Mouse (Mus musculus) spleen, adult 12 weeks (tissue): ENCODE results near the gene 2310061I04Rik.

Experiments used
- DNase-seq: peaks from one replicate; pipeline ENCODE4 v3.0.0; 2022; ENCODE audit warnings: low spot score

Gene 2310061I04Rik

DNA sequence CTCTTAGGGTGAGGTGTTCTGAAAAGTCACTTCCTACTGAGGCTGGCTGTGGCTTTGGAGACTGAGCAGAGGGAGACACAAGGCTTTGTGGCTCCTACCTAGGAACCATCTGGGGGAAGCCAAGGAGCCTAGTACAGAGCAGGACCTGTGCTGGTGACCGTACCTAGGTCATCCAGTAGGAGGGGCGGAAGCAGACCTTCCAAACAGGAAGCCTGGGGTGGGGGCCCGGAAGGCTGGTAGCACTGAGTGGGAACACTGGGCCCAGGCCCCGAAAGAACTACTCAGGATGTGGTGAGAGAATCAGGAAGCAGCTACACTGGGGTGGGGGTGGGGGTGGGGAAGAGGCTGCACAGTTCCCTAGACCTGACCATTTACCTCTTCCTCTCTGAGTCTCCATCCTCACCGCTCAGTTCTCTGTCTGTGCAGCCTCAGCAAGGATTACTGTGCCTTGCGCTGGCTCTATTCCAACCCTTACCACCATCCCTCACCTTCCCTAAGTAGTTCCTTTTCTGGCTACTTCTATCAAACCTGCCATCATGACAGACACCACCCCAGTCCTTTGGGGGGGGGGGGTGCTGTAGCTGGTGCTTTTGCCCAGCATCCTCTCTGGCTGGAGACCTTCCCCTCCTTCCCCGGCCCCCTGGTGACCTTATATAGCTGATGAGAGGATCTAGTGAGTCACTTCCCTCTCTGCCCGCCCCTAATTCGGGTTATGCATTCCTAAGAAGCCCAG lies 26.9 kb downstream of the 2310061I04Rik start:
- peak; percentile 33 for DNase-seq

DNA sequence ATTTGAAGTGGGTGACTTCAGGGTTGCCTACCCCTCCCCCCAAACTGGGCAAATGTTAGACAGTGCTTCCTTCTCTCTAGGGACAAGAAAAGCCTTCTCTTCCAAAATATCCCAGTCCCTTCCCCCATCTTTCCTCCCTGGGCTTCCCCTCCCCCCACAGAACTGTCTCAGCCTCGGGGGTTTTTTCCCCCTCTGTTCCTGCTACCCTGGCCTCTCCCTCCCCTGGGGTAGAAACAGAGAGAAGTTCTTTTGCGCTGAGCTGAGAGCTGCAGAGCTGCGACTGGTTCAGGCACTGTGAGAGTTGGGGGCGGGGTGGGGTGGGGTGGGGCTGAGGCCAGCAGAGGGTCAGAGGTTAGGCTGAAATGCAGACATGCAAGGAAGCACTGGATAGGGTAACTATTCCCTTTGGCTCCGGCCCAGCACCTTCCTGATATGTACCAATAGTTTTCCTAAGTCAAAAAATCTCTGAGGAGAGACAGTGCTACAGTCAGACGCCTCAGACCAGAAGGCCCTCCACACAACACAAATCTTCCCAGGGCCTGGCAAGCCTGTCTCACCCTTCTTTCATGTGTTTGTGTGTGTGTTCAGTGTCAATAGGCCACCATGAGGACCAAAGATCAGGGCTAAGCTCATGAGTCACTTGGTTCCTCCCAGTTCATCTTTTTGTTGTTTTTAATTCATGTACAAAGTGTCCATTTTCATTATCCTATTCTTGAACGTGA lies 27.7 kb downstream of the 2310061I04Rik start:
- no peak for DNase-seq

DNA sequence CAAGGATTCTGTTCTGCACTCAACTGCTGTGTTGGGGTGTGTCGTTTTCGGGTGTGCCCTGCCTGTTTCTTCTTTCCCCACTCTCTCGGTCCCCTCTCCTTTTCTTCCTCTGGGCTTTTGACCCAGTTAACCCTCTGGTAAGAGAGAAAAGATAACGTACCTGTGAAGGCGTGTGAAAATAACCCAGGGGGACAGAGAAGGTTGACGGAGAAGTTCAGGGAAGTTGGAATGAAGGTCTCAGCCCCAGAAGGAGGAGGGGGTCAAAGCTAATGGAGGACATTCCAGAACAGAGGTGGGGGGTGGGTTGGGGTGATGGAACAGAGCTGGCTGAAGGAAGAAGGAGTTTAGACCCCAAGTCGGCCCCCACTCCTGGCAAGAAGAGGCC lies 28.3 kb downstream of the 2310061I04Rik start:
- DNase-seq, result no peak

DNA sequence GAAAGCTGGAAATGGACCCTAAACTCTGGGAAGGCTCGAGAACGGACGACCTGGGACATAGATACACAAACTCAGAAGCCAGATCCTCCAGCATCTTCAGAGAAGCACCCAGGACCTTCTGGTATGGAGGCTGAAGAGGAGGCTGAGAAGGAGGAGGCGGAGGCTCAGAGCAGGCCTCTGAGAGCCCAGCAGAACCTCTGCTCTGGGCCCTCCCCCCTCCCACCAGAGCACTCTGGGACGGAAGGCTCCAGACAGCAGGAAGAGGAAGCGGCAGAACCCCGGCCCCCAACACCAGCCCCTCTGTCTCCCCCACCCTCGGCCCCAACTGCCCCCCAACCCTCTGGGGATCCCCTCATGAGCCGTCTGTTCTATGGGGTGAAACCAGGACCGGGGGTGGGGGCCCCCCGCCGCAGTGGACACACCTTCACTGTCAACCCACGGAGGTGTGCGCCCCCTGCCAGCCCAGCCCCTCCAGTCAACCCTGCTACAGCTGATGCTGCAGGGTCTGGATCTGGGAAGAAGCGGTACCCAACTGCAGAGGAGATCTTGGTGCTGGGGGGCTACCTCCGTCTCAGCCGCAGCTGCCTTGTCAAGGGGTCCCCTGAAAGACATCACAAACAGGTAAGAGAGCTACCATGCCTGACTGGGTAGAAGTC lies 28.9 kb downstream of the 2310061I04Rik start:
- no peak for DNase-seq

DNA sequence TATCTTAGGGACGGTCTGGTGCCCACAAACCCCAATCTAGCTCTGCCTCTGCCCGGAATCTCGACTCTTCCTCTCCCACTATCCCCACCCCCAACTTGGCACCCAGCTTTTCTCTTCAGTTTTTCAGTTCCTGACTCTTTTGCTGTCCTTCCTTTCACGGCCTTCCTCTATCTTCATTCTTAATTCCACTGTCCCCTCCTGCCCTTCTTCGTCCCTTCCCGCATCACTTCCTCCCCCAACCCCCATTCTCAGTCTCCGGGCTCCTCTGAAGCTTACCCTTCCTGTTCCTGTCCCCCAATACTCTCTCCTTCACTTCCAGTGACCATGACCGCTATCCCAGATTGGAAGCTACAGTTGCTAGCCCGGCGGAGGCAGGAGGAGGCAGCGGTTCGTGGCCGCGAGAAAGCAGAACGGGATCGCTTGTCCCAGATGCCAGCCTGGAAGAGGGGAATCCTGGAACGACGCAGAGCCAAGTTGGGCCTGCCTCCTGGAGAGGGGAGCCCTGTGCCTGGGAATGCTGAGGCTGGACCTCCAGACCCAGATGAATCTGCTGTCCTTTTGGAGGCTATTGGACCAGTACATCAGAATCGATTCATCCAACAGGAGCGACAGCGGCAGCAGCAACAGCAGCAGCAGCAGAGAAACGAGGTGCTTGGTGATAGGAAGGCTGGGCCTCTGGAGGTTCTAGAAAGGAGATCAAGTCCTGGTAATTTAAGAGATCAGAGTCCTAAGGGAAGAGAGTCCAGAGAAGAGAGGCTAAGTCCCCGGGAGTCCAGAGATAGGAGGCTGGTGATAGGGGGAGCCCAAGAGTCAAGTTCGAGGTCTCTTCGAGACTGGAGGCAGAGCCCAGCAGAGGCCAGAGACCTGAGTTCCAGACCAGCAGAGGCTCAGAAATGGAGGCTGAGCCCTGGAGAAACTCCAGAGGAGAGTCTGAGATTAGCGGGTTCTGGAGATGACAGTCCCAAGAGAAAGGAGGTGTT lies 30.0 kb downstream of the 2310061I04Rik start:
- DNase-seq, result peak; percentile 26

DNA sequence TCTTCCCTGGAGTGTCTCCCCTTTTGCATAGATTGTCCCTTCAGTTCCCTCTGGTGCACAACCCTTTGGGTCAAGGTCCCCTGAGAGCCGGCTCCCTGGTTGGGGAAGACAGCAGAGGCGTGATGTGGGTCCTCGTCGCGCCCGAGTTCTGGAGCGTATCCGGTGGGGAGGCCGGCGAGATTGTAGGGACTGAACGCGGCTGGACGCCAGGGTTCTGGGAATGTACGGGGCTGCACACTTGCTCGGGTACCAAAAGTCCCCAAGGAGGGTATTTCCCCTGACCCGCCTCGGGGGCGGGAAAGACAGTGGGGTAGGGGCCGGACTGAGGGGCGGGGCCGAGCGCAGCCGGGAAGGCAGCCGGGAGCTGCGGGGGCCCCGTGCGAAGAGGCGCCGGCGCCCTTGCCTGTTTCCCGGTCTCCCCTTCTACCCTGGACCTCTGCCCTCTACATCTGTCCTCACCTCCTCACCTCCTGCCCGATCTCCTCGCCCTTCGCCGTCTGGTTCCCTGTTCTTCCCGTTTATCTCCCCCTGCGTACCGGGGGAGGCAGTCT lies 30.9 kb downstream of the 2310061I04Rik start:
- no peak for DNase-seq

DNA sequence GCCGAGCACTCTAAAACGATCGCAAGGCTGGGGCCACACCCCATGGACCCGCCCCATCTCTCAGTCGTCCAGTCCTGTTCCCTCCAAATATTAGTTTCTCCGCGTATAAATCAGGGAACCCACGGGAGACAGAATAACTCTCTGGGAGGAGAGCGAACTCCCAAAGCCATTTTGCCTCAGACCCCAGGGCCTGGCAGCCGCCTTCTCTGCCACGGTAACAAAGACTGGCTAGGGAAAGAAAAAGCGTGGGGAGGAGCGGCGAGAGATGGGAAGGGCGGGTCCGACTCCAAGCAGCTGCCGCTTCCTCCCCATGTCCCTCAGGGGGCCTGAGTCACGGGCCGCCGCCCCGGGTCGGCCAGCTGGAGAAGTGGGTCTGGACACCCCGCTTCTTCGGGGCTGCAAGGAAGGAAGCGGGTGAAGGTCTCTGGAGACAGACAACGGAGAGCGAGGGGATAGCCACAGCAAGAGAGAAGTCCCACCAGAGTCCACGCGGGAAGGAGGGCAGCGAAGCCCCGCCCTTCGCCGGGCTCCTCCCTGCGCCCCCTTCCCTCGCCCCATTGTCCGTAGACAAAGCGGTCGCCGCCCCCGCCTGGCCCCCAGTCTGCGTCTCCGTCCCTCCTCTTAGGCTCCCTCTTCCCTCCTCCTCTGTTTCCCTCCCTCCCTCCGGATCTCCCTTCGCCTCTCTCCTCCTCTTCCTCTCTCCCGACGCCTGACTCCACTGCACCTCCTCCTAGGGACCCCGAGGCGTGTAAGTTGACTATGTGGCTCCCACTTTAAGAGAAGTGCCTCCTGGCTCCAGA lies 31.6 kb downstream of the 2310061I04Rik start, which contains the start of gene Ppp1r18:
Gene Ppp1r18, plus strand, starts transcription at position 113 of the 800 bp plus-strand sequence.
- DNase-seq, result no peak

DNA sequence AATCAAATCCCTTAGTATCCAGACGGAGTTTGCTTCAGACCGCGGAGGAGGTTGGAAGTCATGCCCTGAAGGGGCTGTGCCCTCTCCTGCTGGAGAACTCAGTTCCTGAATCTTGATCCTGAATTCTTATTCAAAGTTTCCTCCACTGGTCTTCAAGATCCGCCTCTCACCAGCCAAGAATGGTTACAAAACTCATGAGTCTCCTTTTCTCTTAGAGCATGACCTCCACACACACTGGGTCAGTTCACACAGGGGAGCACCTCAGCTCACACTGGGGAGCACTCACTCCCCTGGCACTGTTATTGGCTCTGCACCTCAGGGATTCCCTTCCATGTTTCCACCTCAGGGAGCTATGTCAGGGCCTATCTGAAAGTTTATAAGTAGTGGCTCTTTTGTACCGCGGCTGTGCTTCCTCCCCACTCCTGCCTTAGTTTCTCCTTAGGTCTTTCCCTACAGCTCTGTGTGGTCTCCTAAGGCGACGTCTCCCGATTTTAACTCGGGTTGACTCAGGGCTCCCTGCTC lies 32.3 kb downstream of the 2310061I04Rik start:
- DNase-seq, result no peak

DNA sequence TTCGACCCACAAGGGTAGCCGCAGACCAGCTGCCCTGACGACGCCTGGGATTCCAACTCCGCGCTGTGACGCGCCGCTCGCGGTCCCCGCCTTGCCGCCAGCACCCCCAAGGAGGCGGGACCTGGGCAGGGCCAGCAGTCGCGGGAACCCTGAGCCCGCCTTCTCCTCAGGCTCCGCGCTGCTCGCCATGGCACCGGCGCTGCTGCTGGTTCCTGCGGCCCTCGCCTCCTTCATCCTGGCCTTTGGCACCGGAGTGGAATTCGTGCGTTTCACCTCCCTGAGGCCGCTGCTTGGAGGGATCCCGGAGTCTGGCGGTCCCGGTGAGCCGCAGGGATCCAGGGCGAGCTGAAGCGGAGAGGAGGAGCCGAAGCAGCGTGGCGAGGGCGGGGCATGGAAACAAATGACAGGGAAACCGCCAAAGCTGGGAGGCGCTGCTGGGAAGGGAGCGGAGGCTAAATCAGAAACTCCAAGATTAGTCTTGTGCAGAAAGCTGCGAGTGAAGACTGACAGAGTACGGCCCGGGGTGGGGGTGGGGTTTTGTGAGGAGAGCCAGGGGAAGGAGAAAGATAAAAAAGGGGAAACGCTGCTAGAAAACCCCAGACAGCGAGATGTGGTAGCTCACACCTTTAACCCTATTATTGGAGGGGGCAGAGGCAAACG lies 35.9 kb downstream of the 2310061I04Rik start, which contains the start of gene Nrm:
Gene Nrm, plus strand, starts transcription at position 121 of the 660 bp plus-strand sequence.
- peak; percentile 88 for DNase-seq

DNA sequence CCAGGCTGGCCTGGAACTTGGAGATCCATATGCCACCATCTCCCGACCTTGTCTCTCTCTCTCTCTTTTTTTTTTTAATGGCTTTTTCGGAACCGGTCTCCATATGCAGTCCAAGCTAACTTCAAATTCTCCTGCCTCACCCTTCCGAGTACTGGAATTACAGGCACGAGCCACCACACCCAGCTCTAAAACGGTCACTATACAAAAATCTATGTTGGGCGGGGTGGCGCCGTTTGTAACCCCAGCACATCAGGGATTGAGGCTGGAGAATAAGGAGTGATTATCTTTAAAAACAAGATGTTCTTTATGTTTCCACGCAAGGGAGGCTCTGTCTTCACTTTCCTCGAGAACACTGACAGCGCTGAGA lies 36.4 kb downstream of the 2310061I04Rik start:
- no peak for DNase-seq

DNA sequence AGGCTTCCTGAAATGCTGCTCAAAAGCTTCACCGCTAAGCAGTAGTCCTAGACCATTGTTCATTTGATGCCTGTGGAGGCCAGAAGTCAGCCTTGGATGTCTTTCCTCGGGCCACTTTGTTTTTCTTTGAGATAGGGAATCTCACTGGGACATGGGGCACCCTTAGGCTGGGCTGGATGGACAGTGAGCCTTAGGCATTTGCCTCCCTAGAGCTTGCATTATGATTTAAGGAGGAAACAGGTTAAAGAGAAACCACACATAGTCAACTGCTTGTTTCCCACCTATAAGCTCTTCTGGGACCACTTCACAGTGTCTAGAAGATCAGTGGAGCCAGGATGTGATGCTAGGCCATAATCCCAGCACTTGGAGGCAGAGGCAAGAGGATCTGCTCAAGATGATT lies 37.4 kb downstream of the 2310061I04Rik start:
- DNase-seq, result no peak

DNA sequence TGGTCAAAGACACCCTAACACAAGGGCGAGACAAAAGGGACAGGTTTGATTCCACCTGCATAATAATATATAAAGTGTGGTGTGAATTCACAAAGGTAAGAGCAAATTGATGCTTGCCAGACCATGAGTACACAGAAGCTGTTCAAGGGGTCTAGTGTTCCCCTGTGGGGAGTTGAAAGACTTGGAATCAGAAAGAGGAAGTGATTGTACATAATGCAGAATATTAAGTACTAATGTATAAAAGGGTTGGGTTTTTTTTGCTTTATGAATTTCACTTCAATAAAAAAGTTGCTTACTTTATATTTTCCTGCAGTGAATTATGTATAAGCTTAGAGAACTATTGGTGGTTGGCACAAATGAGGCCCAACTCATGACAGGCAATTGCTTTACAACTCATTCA lies 37.9 kb downstream of the 2310061I04Rik start:
- no peak for DNase-seq

DNA sequence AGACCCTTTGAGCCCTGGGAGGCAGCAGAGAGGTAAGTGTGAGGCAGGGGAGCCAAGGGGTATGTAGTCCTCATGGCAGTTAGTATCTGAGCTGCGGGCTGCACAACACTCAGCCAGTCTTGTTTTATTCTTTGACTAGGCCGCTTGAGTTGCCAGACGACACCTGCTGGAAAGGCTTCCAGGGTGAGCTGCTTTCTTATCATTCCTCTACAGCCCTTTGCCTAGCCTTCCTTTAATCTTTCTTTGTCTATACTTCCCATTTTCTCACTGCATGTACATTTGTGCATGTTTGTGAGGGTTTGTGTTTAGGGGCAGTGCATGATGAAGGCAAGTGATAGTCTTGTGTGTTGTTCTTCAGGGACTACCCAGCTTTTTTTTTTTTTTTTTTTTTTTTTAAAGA lies 46.3 kb downstream of the 2310061I04Rik start:
- DNase-seq, result no peak

DNA sequence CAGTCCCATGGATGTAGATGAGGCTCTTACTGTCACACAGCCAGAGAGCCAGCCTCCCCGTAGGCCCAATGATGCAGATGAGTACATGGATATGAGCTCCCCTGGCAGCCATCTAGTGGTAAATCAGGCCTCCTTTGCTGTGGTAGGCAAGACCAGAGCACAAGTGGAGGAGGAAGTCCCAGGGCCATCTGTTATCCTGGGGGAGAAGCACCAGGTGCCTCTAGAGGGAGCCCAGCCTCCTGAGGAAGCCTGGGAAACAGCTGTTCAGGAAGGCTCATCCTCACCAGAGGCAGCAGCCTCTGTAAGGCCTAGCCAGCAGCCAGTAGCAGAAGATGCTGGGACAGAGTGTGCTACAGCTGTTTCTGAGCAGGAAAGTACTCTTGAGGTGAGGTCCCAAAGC lies 49.1 kb downstream of the 2310061I04Rik start:
- DNase-seq, result no peak

DNA sequence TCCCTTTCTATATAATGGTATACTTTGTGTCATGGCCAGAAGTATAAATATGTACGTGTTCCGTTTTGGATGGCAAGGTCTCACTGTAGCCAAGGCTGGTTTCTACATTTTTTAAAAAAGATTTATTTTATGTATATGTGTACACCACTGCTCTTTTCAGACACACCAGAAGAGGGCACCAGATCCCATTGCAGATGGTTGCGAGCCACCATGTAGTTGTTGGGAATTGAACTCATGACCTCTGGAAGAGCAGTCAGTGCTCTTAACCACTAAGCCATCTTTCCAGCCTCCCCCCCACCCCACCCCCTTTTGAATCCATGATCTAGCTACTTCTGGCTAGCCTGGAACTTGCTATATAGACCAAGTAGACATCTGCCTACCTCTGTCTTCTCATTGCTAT lies 53.7 kb downstream of the 2310061I04Rik start:
- DNase-seq, result no peak
